Mouse (Mus musculus): ENCODE measurements around the gene Hist1h2af.

Gene Hist1h2af

DNA sequence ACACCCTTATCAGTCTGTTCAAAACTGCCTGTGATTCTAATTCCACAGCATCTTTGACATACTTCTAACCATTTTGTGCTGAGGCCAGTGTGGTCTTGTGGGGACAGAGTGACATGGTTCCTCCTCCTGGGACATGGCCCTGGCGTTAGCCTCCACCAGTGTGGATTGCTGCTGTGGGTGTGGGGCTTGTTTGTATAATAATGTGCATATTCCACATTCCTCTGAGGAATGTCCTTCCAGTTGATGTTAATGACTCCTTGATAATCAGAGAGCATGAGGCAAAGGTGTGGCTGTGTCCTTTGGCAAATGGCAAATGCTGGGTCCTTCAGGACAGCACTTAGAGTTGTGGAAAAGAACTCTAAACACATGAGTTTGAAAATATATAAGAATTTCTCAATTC, 20.2 kb upstream of the Hist1h2af start:
- in situ Hi-C loops (cut with MboI; ENCODE audit: unreplicated experiment in 2 of 2) = loop anchor here (10.0 kb wide), 2 partner anchors 1489 to 1659 kb away; no protein-coding TSS in a partner anchor

DNA sequence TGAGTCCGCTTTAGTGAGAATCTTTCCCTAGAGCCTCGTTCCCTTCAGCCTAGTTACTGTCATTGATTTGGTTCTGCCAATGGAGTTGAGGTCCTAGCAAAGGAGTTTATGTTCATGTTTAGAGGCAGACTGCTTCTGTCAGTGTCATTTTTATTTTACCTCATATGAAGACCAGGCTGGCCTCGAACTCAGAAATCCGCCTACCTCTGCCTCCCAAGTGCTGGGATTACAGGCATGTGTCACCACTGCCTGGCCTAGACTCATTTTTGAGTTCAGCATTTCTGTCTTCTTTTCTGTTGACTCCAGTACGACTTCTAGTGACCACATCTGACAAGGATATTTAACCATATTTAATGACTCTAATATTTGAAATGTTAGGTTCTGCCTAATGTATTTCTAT, 18.4 kb upstream of the Hist1h2af start:
- in situ Hi-C loops (cut with MboI; ENCODE audit: unreplicated experiment in 2 of 2) = loop anchor here (5.0 to 10.0 kb wide), 7 partner anchors 68 to 1803 kb away; no protein-coding TSS in a partner anchor

DNA sequence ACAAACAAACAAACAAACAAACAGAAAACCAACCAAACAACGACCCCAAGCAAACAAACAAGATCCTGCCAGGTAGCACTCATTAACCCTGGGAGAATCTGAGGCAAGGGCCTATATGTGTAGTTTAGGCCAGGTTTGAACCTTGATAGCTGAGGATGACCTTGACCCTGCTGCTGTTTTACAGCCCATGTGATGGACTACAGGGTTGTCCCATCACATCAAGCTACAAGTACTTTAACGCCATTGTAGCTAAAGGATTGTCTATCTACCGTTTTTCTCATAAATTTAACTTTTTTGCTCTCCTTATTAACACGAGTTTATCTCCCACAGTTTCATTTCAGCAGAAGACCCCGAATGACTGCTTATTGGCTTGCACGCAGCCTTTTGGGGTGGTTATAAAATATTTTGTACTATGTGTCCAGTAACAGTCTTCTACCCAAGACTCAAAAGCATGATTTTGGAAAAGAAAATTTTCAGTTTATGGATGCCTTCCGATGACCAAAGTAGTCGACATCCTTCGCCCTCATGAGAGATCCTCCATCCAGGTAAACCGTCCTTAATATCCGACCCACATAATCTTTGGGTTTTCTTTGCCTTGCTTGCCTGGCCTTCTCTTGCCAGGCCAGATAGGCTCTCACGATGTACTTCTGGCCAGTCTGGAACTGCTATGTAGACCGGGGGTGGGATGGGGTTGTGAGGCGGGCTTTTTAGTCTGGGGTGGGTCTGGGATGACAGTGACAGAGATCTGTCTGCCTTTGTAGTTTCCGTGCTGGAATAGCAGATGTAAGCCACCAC, 17.7 kb upstream of the Hist1h2af start:
- in situ Hi-C loops (cut with MboI; ENCODE audit: unreplicated experiment in 2 of 2) = loop anchor here (5.0 to 10.0 kb wide), 7 partner anchors 69 to 1804 kb away; no protein-coding TSS in a partner anchor

DNA sequence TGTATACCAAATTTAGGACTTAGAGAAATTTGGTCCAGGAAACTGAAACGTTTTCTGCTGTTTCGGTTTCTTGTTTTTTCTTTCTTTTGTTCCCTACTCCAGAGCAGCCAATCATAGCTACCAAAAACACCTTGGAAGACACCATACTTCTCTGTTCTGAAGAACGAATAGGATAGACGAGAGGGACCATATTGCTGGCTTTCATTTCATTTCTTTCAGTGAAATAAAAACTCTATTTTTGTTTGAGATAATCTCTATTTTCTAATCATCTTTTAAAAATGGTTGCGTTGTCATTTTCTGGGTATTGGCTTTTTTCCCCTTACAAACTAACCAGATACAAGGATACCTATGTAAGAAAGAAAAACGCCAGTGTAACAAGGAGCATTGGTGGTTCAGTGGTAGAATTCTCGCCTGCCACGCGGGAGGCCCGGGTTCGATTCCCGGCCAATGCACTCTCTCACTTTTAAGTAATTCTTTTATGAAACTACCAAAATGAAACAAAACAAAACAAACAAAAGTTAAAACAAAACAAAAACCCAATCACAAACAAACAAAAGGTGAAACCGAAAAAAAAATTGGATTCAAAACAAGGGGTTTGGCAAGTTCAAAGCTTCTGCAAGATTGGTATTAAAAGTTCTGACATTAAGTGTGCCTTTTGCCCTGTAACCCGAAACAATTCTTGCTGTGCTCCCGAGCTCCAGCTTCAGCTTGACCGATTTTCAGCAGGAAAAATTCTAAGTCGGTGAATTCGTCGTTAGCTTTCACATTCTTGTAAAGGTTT, 16.7 kb upstream of the Hist1h2af start:
- in situ Hi-C loops (cut with MboI; ENCODE audit: unreplicated experiment in 2 of 2) = loop anchor here (5.0 to 10.0 kb wide), 7 partner anchors 70 to 1805 kb away; no protein-coding TSS in a partner anchor

DNA sequence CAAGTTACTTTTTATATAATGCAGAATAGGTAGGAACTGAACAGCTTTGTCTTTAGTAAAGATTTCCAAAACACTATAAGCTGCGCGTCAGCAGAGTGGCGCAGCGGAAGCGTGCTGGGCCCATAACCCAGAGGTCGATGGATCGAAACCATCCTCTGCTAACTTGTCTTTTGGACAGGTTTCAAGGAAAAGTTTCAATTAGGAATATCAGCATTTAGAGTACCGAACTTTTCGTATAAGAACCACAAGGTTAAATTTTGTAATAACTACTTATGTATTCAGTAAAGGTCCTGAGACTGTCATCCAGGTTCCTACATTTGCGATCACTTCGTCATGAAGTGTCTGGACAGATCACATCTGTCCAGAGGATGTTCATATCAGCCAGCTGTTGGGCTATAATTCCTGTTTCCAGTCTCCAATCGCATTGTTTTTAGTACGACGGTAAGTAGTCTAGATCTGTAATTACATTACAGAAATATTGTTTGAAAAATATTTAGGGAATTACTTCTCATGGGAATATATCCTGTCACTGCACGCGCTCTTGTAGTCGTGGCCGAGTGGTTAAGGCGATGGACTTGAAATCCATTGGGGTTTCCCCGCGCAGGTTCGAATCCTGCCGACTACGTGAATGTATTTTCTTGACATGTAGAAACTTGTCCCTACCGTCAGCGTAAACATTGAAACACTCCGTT, 16.0 kb upstream of the Hist1h2af start:
- in situ Hi-C loops (cut with MboI; ENCODE audit: unreplicated experiment in 2 of 2) = loop anchor here (5.0 to 10.0 kb wide), 7 partner anchors 70 to 1805 kb away; no protein-coding TSS in a partner anchor

DNA sequence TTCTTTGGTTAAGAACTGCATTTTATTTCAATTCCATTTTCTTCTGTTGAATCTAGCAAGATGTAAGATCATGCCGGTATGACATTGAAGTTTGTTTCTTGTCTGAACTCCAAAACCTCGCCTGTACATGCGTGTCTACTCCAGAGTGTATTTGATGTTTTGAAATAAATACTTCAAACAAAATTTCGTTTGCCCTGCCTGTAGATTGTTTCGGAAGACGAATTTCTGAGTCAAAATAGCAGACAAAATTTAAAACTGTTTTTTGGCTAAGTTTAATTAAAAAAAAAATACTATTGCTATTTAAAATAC, 15.5 kb upstream of the Hist1h2af start:
- in situ Hi-C loops (cut with MboI; ENCODE audit: unreplicated experiment in 2 of 2) = loop anchor here (5.0 to 10.0 kb wide), 7 partner anchors 71 to 1806 kb away; no protein-coding TSS in a partner anchor

DNA sequence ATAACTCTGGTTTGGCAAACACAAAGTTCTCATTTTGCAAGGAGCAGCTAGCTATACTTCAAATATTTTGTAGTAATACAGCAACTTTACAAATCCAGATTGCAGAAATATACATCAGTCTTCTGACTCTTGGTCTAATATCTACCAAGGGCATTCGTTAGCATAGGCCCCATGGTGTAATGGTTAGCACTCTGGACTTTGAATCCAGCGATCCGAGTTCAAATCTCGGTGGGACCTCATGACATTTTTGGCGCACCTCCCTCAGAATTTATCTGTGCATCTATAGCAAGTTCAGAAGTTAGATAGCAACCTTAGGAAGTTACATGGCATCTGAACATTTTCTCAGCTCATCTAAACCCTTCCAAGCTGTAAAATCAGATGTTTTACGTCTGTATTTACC, 14.8 kb upstream of the Hist1h2af start:
- in situ Hi-C loops (cut with MboI; ENCODE audit: unreplicated experiment in 2 of 2) = loop anchor here (5.0 to 10.0 kb wide), 7 partner anchors 72 to 1807 kb away; no protein-coding TSS in a partner anchor

DNA sequence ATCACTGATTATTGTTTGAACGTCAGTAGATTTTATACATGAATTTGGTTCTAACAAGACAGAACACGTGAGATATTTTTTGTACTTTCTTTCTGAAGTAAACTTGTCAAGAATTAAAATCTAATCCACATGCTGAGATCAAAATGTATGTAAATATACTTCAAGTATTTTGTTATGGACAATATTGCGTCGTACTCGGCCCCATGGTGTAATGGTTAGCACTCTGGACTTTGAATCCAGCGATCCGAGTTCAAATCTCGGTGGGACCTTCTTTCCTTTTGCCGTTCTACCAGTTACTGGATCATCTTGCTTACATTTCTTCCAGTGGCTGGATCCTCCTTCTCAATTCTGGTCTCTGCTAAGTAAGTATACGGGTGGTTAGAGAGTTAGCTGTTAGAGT, 14.3 kb upstream of the Hist1h2af start:
- in situ Hi-C loops (cut with MboI; ENCODE audit: unreplicated experiment in 2 of 2) = loop anchor here (5.0 to 10.0 kb wide), 7 partner anchors 72 to 1807 kb away; no protein-coding TSS in a partner anchor

DNA sequence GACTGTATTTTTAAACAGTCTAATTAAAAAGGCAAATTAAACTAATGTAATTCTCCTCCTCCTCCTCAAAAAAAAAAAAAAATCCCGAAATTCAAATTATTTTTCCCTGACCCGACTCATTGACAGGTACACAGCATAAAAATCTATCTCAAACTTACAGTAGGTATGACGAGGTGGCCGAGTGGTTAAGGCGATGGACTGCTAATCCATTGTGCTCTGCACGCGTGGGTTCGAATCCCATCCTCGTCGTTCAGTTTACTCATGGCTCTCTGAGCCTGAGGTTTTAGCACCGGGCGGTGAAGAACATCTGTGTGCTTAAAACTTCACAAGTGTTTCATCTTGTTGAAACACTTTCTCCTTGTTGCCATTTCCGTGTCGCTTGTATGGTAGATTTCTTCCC, 12.0 kb upstream of the Hist1h2af start:
- in situ Hi-C loops (cut with MboI; ENCODE audit: unreplicated experiment in 2 of 2) = no loop called here

DNA sequence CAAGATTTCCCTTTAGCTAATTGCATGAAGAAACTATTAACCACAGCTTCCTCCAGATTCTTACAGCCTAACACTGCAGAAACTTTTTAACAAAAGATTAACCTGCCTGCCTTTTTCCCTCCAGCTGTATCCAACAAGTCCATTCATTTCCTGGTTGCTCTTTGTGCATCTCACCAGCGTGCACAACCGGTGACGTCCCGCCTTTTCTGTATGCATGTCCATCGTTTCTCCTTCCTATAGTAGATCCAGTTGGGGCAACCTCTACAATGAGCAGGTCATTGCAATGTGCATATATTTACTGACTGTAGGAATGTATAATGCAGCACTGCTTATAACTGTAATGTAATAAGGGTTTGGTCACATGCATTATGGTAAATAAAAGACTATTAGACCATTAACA, 9.7 kb upstream of the Hist1h2af start:
- in situ Hi-C loops (cut with MboI; ENCODE audit: unreplicated experiment in 2 of 2) = no loop called here

DNA sequence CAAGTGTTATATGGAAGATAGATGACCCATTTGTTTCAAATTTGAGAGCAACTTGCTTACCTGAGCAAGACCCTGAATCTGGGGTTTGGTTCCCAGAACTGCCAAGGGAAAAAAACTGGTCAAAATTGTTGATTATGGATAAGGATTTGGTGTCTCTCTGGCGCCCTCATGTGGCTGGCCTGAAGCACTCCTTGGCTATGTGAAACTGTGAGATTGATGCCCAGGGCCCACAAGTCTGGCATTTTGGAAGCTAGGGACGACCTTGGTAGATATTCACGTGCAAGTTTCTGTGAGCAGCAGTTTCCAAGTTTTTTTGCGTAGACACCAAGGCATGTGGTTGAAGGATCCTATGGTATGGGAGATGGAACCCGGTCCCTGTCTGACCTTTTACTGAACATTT, 9.1 kb upstream of the Hist1h2af start:
- in situ Hi-C loops (cut with MboI; ENCODE audit: unreplicated experiment in 2 of 2) = loop anchor here in 1 of 2 experiments (5.0 kb wide), 1 partner anchor 68 kb away; no protein-coding TSS in a partner anchor

DNA sequence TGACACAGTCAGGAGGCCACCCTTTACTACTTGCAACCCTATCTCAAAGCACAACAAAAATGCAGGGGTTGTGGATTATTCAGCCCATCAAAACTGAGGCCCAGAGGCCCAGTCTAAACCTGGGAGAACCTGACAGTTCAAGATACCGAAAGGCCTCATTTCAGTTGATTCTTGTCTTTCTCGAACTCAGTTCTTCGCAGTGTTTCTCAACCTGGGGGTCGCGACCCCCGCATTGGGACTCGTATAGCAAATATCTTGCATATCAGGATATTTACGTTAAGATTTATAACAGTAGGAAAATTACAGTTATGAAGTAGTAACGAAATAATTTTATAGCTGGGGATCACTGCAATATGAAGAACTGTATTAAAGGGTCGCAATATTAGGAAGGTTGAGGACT, 7.8 kb upstream of the Hist1h2af start:
- in situ Hi-C loops (cut with MboI; ENCODE audit: unreplicated experiment in 2 of 2) = loop anchor here in 1 of 2 experiments (5.0 kb wide), 1 partner anchor 66 kb away; no protein-coding TSS in a partner anchor

DNA sequence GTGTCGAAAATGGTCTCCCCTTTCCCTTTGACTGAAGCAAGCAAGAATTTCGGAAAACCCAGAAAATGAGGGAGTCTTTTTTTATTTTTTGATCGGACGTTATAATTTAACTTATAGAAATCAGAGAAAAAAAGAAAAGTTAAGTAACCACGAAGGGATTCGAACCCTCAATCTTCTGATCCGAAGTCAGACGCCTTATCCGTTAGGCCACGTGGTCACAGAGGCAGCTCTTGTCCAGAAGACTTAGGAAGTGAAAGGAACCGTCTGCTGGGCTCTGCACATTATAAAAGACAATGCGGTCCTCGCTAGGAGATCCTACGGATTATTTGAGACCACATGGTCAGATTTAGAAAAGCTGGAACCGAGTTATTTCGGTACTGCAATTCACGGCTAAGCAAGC, 7.4 kb upstream of the Hist1h2af start:
- in situ Hi-C loops (cut with MboI; ENCODE audit: unreplicated experiment in 2 of 2) = loop anchor here in 1 of 2 experiments (5.0 kb wide), 1 partner anchor 66 kb away; no protein-coding TSS in a partner anchor

DNA sequence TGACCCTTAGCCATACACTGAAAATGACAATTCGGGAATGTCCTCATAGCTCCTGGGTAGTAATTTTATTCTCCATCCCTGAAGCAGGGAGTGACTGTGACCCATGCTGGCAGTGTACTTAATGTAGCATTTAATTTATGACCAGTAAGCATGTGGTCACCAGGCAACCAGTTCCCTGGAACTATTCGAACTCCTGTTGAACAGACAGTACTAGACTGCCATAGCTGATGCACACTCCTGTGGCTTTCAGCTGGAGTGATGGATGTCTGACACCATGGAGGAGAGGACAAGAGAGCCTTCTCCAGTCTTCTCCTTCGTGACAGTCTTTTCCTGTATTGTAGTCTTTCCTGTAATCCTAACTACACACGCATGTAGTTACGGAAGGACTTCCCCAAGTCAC, 4.7 kb upstream of the Hist1h2af start:
- in situ Hi-C loops (cut with MboI; ENCODE audit: unreplicated experiment in 2 of 2) = loop anchor here in 1 of 2 experiments (5.0 kb wide), 1 partner anchor 63 kb away; no protein-coding TSS in a partner anchor

DNA sequence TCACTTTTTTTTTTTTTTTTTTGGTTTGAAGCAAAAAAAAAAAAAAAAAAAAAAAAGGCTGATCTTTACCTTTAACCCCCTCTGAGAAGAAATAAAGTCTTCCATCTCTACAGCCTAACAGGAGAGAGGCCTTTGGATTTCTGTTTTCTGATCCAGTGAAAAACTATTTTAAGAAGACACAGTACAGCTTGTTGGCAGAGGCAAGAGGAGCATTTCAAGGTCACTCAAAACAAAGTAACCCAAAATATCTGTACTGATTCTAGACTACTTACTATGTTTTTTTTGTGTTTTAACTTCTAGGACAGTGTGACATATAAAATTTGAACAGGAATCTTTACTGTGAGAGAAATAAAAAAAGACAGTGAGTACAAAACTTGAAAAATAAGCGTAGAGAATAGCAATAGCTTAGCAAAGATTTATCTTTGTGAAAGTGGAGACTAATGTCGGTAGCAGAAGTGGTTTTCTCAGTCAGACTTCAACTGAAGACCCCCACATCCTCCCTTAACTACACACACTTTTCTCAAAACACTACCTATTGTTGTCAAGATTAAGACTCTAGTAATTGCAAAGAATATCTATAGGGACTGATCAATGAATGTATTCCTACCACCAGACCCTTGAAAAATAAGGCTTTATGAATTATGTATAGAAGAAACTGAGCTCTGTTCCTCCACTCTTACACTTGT, 4.1 kb upstream of the Hist1h2af start:
- in situ Hi-C loops (cut with MboI; ENCODE audit: unreplicated experiment in 2 of 2) = loop anchor here (5.0 kb wide), 2 partner anchors 58 to 63 kb away; no protein-coding TSS in a partner anchor

DNA sequence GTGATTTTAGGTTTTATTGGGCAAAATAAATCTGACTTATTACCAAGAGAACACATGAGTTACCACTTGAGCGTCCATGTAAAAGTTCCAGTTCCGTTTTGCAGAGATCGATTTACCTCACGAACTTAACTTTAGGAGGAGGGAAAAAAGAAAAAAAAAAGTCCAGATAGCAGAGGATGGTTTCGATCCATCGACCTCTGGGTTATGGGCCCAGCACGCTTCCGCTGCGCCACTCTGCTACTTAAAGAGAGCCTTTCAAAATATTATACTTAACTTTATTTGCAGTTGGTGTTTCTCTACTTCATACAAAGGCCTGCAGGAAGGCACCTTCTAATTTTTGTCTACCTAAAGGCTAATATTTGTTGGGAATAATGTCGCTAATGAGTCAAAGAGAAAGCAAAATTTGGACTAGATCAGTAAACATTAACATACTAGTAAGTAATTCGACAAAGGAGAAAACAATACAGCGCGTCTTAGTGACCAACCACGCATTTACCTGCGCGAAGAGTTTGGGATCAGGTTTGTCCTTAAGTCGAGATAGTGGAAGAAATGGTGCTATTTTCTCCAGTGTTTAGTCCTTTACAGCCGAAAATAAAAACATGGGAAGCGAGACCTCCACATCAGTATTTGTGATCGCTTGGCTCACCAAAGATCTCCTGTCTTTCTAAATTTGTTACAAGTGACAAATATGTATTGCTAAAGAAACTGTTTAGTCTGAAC, 3.4 kb upstream of the Hist1h2af start:
- in situ Hi-C loops (cut with MboI; ENCODE audit: unreplicated experiment in 2 of 2) = loop anchor here in 1 of 2 experiments (5.0 kb wide), 1 partner anchor 57 kb away; no protein-coding TSS in a partner anchor

DNA sequence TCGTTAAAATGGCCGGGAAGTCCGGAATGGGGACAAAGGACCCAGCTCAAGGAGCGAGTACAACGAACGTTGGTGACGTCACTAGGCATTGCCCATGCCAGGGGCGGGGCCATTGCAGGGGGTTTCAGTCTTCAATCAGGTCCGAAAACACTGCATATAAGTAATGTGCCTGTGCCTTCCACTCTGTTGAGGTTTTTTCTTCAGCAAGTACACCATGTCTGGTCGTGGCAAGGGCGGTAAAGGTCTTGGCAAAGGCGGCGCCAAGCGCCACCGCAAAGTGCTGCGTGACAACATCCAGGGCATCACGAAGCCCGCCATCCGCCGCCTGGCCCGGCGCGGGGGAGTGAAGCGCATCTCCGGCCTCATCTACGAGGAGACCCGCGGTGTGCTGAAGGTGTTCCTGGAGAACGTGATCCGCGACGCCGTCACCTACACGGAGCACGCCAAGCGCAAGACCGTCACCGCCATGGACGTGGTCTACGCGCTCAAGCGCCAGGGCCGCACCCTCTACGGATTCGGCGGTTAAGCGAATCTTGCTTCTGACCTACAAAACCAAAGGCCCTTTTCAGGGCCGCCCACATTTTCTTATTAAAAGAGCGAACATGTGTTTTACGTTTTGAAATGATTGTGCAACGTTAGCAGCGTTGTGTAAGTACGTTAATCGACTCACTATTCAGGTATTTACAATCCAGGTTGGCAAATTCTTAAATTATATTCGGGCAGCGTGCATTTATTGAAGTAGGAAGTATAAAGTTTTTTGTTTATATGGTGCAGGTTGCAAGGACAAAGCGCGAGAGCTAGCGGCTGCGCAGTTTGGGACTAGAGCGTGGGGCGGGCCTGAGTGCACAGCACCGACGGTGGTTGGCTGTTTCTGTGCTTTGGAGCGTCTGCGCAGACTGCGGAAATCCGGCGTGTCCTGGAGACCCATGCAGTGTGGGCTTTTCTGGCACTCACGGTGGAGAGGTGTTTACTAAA, 2.5 kb upstream of the Hist1h2af start, which contains the start of gene Hist1h4h:
TSS of gene Hist1h4h (plus strand) at position 150 of the 975 bp plus-strand sequence.
- in situ Hi-C loops (cut with MboI; ENCODE audit: unreplicated experiment in 2 of 2) = loop anchor here in 1 of 2 experiments (5.0 kb wide), 1 partner anchor 56 kb away; no protein-coding TSS in a partner anchor

Measured in v-Abl transformed pro-B cells (cell line).